Mouse (Mus musculus) midbrain, embryonic 10.5 days (tissue): ENCODE results near the gene Ptpn13. TPM values are rescaled to one million over a fixed set of nuclear protein-coding genes. Genes with fewer than 3 reads are reported as not detected.

ENCODE experiments used
- DNase-seq: peaks from one replicate; pipeline ENCODE4 v3.0.0-alpha.2; 2017; ENCODE audit warnings: low spot score
- H3K27ac ChIP-seq: fragments of 300-500 bp; sonication (generic); replicated peaks from 2 replicates; pipeline ENCODE4 v1.5.1; 2016; ENCODE audit warnings: mild to moderate bottlenecking
- H3K27me3 ChIP-seq: fragments of 300-500 bp; sonication (generic); 2 replicates; pipeline ENCODE4 v1.6.1; 2016; ENCODE audit warnings: low read depth, mild to moderate bottlenecking; ENCODE audit not compliant: poor library complexity, severe bottlenecking
- H3K36me3 ChIP-seq: fragments of 300-500 bp; sonication (generic); 2 replicates; pipeline ENCODE4 v1.6.1; 2016; ENCODE audit warnings: mild to moderate bottlenecking, moderate library complexity
- H3K4me1 ChIP-seq: fragments of 300-500 bp; sonication (generic); 2 replicates; pipeline ENCODE4 v1.6.1; 2016
- H3K4me3 ChIP-seq: fragments of 300-500 bp; sonication (generic); 2 replicates; pipeline ENCODE4 v1.5.1; 2016; ENCODE audit warnings: mild to moderate bottlenecking, moderate library complexity
- H3K9me3 ChIP-seq: fragments of 300-500 bp; sonication (generic); replicated peaks from 2 replicates; pipeline ENCODE4 v1.6.1; 2016; ENCODE audit warnings: mild to moderate bottlenecking
- WGBS: fragments of 180-500 bp; shearing (Covaris S2); methylation state at CpG from one replicate; pipeline ENCODE4 v1.1.7; 2016; 5-methylcytosine and 5-hydroxymethylcytosine counted together
- polyA plus RNA-seq: library from polyadenylated mRNA; unstranded; fragments of >200 nt; fragmentation: Nextera tagmentation; extraction: Ambion mirVana; gene quantifications from 2 replicates; pipeline ENCODE4 v1.2.1, GENCODE M21; 2016

Gene Ptpn13
- polyA plus RNA-seq, 1 experiment from 2014 or later: 17.5 TPM

- no peaks in the 10 kb centered on the region for H3K27me3 ChIP-seq
- no peaks in the 10 kb centered on the region for H3K36me3 ChIP-seq
- H3K27ac ChIP-seq: no peak overlapping the region
- no peak overlapping the region for H3K4me3 ChIP-seq
- DNase-seq: no peak
- no peaks in the 10 kb centered on the region for H3K4me1 ChIP-seq
- WGBS: 87% methylated on average over 5 of the region's 5 CpGs
- H3K9me3 ChIP-seq: no peaks in the 10 kb centered on the region
These were observed 197.3 kb downstream of the Ptpn13 start for GRCm38 (mm10) chr5:103622321-103622720.

- H3K27ac ChIP-seq: no peak overlapping the region
- no peaks in the 10 kb centered on the region for H3K9me3 ChIP-seq
- H3K4me1 ChIP-seq: no peaks in the 10 kb centered on the region
- no peak overlapping the region for H3K4me3 ChIP-seq
- no peaks in the 10 kb centered on the region for H3K36me3 ChIP-seq
- H3K27me3 ChIP-seq: no peaks in the 10 kb centered on the region
- no peak for DNase-seq
- 92% methylated on average over 5 of the region's 5 CpGs for WGBS
These were observed 199.8 kb downstream of the Ptpn13 start for GRCm38 (mm10) chr5:103624831-103625230.

GRCm38 (mm10) chr5:103628499-103628898 is 203.5 kb downstream of the Ptpn13 start:
- no peak for DNase-seq
- 83% methylated on average over 6 of the region's 6 CpGs for WGBS

GRCm38 (mm10) chr5:103629111-103629764 is 204.2 kb downstream of the Ptpn13 start, which contains the start of gene Slc10a6:
Gene Slc10a6 (minus strand): TSS chr5:103629403.
- no peak for DNase-seq
- Histone ChIP-seq H3K4me1 (no peaks in the 10 kb centered on the region), H3K27ac (no peak within 1 kb of the TSS), H3K27me3 (no peaks in the 10 kb centered on the region), H3K9me3 (no peaks in the 10 kb centered on the region), H3K36me3 (no peaks in the 10 kb centered on the region), H3K4me3 (no peak within 1 kb of the TSS)
- 83% methylated on average over 17 of the region's 17 CpGs for WGBS

More at GRCm38 (mm10) chr5:103628499-103628898, 203.5 kb downstream of the Ptpn13 start:
- Histone ChIP-seq H3K4me1 (no peaks in the 10 kb centered on the region), H3K9me3 (no peaks in the 10 kb centered on the region), H3K27me3 (no peaks in the 10 kb centered on the region), H3K36me3 (no peaks in the 10 kb centered on the region), H3K27ac (no peak overlapping the region), H3K4me3 (no peak overlapping the region)

- no peak overlapping the region for H3K4me3 ChIP-seq
- H3K27me3 ChIP-seq: no peaks in the 10 kb centered on the region
- no peak for DNase-seq
- no peaks in the 10 kb centered on the region for H3K36me3 ChIP-seq
- no peaks in the 10 kb centered on the region for H3K9me3 ChIP-seq
- H3K27ac ChIP-seq: no peak overlapping the region
- H3K4me1 ChIP-seq: no peaks in the 10 kb centered on the region
- WGBS: 88% methylated on average over 9 of the region's 9 CpGs
These were observed 205.0 kb downstream of the Ptpn13 start for GRCm38 (mm10) chr5:103629854-103630580.

- H3K36me3 ChIP-seq: no peaks in the 10 kb centered on the region
- H3K27ac ChIP-seq: no peak overlapping the region
- H3K9me3 ChIP-seq: no peaks in the 10 kb centered on the region
- 91% methylated on average over 2 of the region's 2 CpGs for WGBS
- H3K4me3 ChIP-seq: no peak overlapping the region
- H3K27me3 ChIP-seq: no peaks in the 10 kb centered on the region
- no peak for DNase-seq
- H3K4me1 ChIP-seq: no peaks in the 10 kb centered on the region
These were observed 212.2 kb downstream of the Ptpn13 start for GRCm38 (mm10) chr5:103637162-103637561.

GRCm38 (mm10) chr5:103644167-103644566 is 219.2 kb downstream of the Ptpn13 start:
- H3K27me3 ChIP-seq: no peaks in the 10 kb centered on the region
- no peaks in the 10 kb centered on the region for H3K9me3 ChIP-seq
- no peaks in the 10 kb centered on the region for H3K36me3 ChIP-seq
- no peak overlapping the region for H3K27ac ChIP-seq
- no peaks in the 10 kb centered on the region for H3K4me1 ChIP-seq
- no peak overlapping the region for H3K4me3 ChIP-seq
- no peak for DNase-seq
- 88% methylated on average over 1 of the region's 1 CpGs for WGBS

- no peaks in the 10 kb centered on the region for H3K36me3 ChIP-seq
- H3K27me3 ChIP-seq: no peaks in the 10 kb centered on the region
- H3K4me1 ChIP-seq: no peaks in the 10 kb centered on the region
- DNase-seq: no peak
- no peaks in the 10 kb centered on the region for H3K9me3 ChIP-seq
- H3K27ac ChIP-seq: no peak overlapping the region
- H3K4me3 ChIP-seq: no peak overlapping the region
- WGBS: 82% methylated on average over 3 of the region's 3 CpGs
These were observed 222.3 kb downstream of the Ptpn13 start for GRCm38 (mm10) chr5:103647320-103647719.

Other genes starting within 250 kb of the Ptpn13 start
- gene Mapk10, start 213.9 kb upstream of the Ptpn13 start, polyA plus RNA-seq: 14.9 and 36.6 TPM in 2 replicates
- 0.12 TPM in 1 of 2 replicates, not detected in the other for gene Slc10a6, start 204.2 kb downstream of the Ptpn13 start, polyA plus RNA-seq
- 0.21 and 0.27 TPM in 2 replicates for gene 1700016H13Rik, start 230.8 kb downstream of the Ptpn13 start, polyA plus RNA-seq